Mouse (Mus musculus): Measurements from ENCODE around the gene Caprin1.
A peak's percentile ranks its signal among the peaks of the same experiment; 100 is the strongest.

Caprin1 gene

GRCm38 (mm10) chr2:103796861-103797466 is 485 bp downstream of the Caprin1 start:
- peak; percentile 59 to 67 for DNase-seq (ENCODE audit: low read depth in 2 of 2, low spot score in 2 of 2)

DNA sequence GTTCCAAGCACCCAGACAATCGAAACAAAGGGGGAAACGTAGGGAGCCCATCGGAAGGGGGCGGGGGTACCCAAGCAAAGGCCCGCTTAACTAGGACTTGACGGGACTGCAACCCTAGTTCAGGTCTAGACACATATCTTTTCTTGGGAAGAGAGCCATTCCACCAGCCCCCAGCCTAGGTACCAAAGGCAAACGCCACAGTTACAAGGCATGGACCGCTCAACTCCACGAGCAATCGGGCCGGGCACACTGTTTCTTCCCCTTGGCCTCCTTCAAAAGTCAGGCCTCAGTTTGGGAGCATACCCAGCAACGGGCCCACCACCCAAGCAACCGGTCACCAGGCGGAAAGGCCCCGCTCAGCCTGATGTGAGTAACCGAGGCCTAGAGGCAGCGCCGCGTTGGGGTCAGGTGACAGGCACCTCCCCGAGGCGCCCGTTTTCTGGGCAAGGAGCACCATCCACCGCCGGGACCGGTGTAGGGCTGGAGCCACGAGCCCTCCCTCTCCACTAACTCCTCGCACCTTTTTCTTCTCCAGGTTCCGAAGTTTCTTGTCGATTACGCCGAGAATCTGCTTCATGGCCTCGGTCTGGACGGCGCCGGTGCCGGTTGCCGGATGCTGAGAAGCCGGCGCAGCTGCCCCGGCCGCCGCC is 1.1 kb downstream of the Caprin1 start:
- DNase-seq (ENCODE audit: low read depth in 2 of 2, low spot score in 2 of 2) = peak; percentile 33 to 54

GRCm38 (mm10) chr2:103795843-103796210 is 1.6 kb downstream of the Caprin1 start:
- peak; percentile 59 to 72 for DNase-seq (ENCODE audit: low read depth in 2 of 2, low spot score in 2 of 2)

DNA sequence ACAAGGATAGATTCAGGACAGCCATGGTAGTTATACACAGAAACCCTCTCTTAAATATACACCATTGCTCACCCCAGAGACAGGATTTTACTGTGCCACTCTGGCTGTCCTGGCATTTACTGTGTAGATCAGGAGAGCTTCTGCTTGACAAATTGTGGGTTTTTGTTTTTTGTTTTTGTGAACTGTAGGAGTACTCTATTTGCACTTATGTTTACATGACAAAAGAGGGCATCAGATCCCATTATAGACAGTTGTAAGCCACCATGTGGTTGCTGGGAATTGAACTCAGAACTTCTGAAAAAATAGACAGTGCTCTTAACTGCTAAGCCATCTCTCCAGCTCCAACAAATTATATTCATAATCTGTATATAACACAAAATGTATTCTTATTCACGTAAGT is 5.4 kb downstream of the Caprin1 start:
- DNase-seq (ENCODE audit: low read depth in 2 of 2, low spot score in 2 of 2) = no peak

GRCm38 (mm10) chr2:103785735-103786134 is 11.7 kb downstream of the Caprin1 start:
- DNase-seq (ENCODE audit: low read depth in 2 of 2, low spot score in 2 of 2) = no peak

GRCm38 (mm10) chr2:103784621-103785020 is 12.8 kb downstream of the Caprin1 start:
- peak in 1 of 2 experiments; percentile 49 for DNase-seq (ENCODE audit: low read depth in 2 of 2, low spot score in 2 of 2)

GRCm38 (mm10) chr2:103762492-103762891 is 35.0 kb downstream of the Caprin1 start:
- DNase-seq (ENCODE audit: low read depth in 2 of 2, low spot score in 2 of 2) = no peak

DNA sequence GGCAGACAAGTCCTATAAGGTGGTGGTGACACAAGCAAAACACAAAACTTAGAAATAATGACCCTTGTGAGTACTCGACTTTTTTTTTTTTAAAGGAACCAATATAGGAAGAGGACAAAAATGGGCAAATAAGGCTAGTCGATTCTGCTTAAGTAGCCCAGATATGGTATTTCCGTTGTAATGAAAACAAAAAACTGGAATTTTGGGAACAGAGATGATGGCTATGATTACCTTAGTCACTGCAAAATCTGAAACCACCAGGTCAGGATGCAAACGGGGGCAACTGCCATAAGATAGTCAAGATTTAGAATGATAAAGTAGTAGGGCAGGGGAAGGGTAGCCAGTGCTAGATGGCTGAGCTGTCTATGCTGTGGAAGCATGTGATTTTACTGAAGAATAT is 35.5 kb downstream of the Caprin1 start:
- DNase-seq (ENCODE audit: low read depth in 2 of 2, low spot score in 2 of 2) = no peak

DNA sequence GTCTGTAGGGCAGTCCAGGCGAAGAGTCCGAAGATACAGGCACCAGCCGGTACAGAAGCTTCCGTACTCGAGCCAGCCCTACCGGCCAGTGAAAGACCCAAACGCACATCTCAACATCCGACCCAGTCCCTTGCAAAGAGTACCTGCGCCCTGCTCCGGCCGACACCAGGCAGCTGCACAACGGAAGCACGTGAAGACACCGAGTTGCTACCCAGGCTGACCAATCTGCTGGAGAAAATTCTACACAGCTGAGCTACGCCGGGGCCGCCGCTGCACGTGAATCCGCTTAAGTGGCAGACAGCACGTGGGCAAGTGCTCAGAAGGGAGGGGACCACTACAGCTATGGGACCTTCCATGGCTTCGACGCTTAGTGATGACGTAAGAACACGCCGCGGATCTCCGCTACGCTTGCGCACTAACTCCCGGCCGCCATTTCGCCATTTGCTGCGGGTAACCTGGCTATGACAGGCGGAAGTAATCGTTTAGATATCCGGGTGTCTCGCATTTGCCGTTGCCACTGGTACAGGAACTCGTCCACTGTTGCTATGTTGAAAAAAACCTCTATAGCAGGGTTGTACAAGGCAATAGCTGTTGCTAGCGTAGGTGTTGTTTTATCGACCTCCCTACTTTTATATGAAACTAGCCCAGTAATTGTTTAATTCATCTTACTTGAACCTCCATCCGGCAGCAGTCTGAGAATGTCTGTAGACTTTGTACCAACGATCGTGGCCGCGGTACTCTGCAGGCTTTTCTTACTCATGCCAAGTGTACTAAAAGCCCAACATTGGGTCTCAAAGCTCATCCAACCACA is 36.3 kb downstream of the Caprin1 start, which contains the start of gene Nat10:
Nat10 (minus strand) TSS at position 365 of the 811 bp plus-strand sequence.
- peak; percentile 98 for DNase-seq (ENCODE audit: low read depth in 2 of 2, low spot score in 2 of 2)

GRCm38 (mm10) chr2:103760421-103760820 is 37.0 kb downstream of the Caprin1 start:
- DNase-seq (ENCODE audit: low read depth in 2 of 2, low spot score in 2 of 2) = no peak

DNA sequence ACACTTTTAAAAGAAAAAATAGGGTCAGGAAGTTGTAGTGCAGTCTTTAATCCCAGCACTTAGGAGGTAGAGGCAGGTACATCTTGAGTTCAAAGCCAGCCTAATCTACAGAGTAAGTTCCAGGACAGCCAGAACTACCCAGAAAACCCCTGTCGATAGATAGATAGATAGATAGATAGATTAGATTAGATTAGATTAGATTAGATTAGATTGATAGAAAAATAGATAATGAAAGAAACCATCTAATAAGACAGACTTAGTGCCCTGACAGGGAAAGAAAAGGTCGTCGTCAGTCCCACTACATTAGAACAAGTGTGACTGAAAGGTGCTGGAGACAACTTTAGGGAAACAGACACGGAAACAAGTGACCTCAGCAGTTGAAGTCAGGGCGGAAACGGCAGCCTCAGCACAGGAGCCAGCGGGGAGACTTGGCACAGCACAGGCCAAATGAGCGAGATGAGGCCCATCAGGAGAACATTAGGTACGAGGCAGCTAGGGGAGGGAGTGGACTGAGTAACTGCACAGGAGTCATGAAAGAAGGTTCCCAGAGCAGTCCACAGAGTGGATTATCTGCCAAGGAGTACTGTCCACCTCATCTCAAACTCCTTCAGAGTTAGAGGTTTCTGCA is 41.9 kb downstream of the Caprin1 start:
- DNase-seq (ENCODE audit: low read depth in 2 of 2, low spot score in 2 of 2) = no peak

GRCm38 (mm10) chr2:103754614-103755013 is 42.8 kb downstream of the Caprin1 start:
- no peak for DNase-seq (ENCODE audit: low read depth in 2 of 2, low spot score in 2 of 2)

DNA sequence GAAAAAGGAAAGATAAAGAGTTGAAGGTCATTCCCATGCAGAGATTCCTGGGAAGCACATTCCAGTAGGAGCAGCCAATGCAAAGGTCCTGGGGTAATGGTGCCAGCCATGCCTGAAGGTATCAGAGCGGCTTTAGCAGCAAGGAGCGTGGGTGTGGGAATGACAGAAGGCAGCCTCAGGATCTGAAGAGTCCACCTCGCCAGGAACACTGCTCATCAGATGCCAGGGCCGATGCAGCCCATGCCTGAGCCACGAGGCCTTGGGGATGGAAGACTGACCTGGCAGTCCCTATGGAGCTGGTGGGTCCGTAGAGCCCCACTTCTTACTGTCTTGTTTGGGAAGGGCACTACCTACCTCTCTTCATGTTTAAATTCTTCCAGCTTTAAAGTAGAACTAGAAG is 45.7 kb downstream of the Caprin1 start:
- no peak for DNase-seq (ENCODE audit: low read depth in 2 of 2, low spot score in 2 of 2)

- DNase-seq (ENCODE audit: low read depth in 2 of 2, low spot score in 2 of 2) = no peak
Observed at GRCm38 (mm10) chr2:103749091-103749490, 48.4 kb downstream of the Caprin1 start.

DNA sequence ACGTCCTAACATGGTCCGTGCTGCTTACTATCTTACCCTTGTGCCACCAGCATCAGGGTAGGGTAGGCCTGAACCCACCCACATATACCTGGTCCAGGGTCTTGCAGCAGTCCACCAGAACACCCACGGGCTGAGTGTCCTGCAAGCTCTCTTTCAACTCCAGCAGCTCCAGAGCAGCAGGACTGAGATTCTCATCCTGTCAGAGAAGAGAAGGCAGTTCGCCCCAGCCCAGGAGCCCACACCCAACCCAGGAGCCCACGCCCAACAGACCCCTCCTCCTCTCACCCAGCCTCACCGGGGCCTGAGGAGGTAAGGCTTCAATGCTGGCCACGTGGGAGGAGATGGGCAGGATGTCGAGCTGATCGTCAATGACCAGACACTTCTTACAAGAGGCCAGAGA is 49.6 kb downstream of the Caprin1 start:
- no peak for DNase-seq (ENCODE audit: low read depth in 2 of 2, low spot score in 2 of 2)

- no peak for DNase-seq (ENCODE audit: low read depth in 2 of 2, low spot score in 2 of 2)
Observed at GRCm38 (mm10) chr2:103746761-103747160, 50.7 kb downstream of the Caprin1 start.

GRCm38 (mm10) chr2:103746096-103746495 is 51.4 kb downstream of the Caprin1 start:
- DNase-seq (ENCODE audit: low read depth in 2 of 2, low spot score in 2 of 2) = no peak

DNA sequence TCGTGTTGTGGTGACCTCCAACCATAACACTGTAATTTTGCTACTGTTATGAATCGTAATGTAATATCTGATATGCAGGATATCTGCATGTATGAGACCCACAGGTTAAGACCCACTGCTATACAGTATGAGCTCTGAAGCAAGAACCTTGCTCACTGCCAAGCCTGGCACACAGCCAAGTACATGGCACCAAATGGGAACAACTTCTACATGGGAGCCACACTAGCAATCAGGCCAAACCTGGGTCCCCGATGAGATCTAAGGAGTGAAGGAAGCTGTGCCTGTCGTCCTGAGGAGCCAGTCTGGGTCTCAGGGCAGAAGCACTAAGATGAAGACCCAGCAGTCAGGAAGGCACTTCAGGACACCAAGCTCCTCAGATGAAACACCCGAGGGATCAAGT is 52.0 kb downstream of the Caprin1 start:
- DNase-seq (ENCODE audit: low read depth in 2 of 2, low spot score in 2 of 2) = no peak

DNA sequence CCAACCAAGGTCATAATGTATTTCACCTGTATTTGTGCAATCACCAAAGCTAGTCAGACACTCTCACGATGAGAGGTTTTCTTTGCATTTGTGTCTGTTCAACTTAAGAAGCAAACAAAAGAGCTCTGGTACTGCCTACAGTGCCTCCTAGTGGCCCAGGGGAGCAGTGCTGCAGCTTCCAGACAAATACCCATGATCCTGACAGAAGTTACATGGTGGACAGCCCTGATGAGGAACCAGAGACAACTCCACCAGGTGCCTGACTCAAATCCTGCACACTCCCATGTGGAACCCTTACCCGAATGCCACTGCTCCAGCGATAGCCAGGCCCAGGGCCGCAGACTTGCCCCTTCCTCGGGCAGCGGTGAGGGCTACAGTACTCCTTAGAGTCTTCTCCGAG is 53.5 kb downstream of the Caprin1 start:
- DNase-seq (ENCODE audit: low read depth in 2 of 2, low spot score in 2 of 2) = peak; percentile 57 to 71

GRCm38 (mm10) chr2:103743536-103743935 is 53.9 kb downstream of the Caprin1 start:
- DNase-seq (ENCODE audit: low read depth in 2 of 2, low spot score in 2 of 2) = no peak

DNA sequence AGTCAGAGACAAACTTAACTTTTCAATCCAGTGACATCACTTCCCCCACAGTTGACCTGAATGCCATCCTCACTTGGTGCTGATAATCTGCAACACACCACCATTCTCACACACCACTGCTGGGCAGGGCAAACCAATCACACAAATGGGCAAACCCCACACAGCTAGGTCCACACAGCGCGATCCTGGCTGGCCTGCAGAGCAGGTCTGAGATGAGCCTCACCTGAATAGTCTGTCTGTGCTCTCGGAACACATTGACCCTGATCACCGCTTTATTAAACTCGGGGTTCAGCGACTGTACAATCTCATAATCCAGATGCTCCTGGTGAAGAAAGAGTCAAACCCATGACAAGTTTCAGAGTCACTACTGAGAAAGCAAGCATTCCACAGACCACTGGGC is 54.6 kb downstream of the Caprin1 start:
- DNase-seq (ENCODE audit: low read depth in 2 of 2, low spot score in 2 of 2) = no peak

DNA sequence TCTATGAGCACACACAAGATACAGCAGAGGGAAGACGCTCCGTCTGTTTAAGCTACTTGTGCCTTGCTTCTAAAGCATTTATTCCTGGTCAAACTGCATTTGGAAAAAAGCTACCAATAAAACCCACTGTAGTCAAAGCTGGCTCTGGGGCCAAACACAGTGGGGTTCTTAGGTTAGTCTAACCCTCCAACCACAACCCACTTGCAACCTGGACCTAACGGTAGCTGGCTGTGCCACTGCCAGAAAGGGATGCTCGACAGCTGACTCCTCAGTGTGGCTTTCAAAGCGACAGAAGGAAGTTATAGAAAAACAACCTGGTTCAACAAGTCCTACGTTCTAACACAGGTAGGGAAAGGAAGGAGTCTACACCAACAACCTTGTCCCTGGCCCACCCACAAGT is 66.0 kb downstream of the Caprin1 start:
- no peak for DNase-seq (ENCODE audit: low read depth in 2 of 2, low spot score in 2 of 2)
